Mouse (Mus musculus) cerebellum, adult 18-20 months (tissue): ENCODE results near the gene Foxl2.

ENCODE experiments used
- DNase-seq, 2 experiments: peaks; one replicate each; pipeline ENCODE4 v3.0.0; 2021

The Foxl2 gene

DNA sequence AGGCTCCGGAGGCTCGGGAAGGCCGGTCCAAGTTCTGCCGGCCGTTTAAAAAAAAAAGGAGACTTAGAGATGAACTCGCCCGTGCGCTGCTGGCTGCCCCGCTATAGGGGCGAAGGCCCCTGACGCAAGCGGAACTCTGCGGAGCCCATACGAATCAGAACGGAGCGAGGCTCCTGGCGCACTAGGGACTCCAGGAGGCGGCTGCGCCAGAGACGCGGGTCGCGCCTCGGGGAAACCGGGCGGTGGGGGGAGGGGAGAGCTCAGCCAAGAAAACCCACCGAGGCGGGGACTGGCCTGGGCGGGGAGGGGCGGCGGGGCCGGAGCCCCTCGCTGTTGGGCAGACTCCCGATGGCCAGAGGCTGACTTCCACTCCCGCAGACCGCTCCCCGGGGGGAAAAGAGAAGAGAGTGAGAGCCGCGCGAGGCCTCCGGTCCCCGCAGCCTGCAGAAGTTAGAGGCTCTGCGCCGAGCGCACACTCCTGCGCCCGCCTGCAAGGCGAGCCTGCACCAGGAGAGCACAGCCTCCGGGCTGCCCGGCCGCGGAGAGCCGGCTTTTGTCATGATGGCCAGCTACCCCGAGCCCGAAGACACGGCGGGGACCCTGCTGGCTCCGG lies at the start of gene Foxl2:
Gene Foxl2, plus strand, starts transcription at position 186 of the 613 bp plus-strand sequence.
- no peak for DNase-seq

- DNase-seq, result no peak
These were observed 34.2 kb upstream of the Foxl2 start for GRCm38 (mm10) chr9:98920629-98921523.

DNA sequence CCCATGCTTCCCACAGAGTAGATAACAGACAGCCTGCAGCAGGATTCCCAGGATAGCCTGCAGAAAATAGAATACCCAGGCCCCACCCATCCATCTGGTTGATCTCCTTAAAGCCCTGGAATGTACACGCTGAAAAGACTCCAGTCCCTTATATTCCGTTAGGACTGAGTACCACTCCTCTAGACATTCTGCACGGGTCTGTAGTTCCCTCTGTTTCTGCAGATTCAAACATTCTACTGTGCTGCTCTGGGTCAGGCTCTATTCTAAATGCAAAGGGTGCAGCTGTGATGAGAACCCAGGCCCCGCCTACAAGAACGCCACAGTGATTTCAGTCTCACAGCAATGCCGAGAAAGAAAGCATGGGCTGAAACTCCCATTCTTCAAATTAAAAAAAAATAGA lies 32.0 kb upstream of the Foxl2 start:
- no peak for DNase-seq

- DNase-seq, result no peak
These were observed 30.9 kb upstream of the Foxl2 start for GRCm38 (mm10) chr9:98924183-98924582.

GRCm38 (mm10) chr9:98929496-98929895 lies 25.6 kb upstream of the Foxl2 start:
- no peak for DNase-seq

DNA sequence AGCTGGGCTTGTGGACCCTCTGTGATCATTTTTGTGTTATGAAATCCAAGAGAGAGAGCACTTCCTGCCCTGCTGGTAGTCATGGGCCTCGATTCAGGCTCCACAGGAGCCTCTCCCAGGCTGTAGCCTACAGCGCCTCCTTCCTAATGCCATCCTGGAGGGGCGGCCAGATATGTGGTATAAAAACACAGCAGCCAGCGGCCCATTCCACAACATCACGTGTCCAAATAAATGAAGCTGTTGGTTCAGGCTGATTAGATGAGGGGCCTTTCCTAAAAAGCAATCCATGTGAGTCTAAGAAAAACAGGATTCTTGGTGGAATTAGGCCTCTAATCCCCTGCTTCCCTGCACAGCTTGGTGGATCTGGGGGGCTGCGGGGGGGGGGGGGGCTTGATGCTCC lies 22.2 kb upstream of the Foxl2 start:
- DNase-seq, result no peak

GRCm38 (mm10) chr9:98935190-98935909 lies 19.7 kb upstream of the Foxl2 start:
- no peak for DNase-seq

- DNase-seq, result no peak
These were observed 15.8 kb upstream of the Foxl2 start for GRCm38 (mm10) chr9:98939290-98939689.

GRCm38 (mm10) chr9:98952171-98953050 lies 2.7 kb upstream of the Foxl2 start:
- no peak for DNase-seq

DNA sequence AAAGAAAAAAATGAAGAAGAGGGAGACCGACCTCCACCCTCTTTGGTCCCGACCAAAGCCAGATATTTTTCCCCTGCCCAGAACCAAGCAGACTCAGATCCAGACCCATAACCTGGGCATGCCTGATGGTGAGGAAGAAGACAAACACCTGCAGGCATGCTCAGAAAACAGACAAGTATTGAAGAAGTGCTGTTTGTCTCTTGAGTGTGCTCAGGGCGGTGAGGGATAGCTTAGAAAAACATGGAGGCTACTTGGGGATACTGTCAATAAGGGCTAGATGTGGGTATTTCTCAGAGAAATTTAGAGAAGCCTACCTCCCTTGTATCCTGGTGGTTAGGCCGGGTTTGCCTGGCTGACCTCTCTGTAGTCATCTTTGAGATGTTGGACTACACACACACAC lies 1.8 kb upstream of the Foxl2 start:
- DNase-seq, result no peak

DNA sequence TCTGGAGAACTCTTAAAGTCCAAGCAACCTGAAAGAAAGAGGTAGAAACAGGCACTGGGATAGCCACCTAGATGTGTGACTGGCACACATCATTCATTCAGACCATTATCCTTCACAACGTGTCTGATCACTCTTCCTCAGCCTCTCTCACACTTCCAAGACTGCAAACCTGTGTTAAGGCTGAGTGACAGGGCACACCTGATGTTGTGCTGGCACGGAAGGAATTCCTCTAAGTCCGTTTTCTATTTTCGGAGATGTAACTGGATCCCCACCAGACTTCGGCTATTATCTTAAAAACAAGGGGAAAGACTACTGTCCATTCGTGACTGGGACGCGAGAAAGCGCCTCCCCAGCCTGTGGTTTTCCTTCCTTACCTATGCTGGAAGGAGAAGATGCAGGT lies 1.3 kb upstream of the Foxl2 start:
- DNase-seq, result no peak

GRCm38 (mm10) chr9:98954391-98955102 lies 541 bp upstream of the Foxl2 start:
- no peak for DNase-seq

GRCm38 (mm10) chr9:98955716-98956224 lies 682 bp downstream of the Foxl2 start:
- no peak for DNase-seq

- DNase-seq, result peak in 1 of 2 experiments; percentile 29
These were observed 1.7 kb downstream of the Foxl2 start for GRCm38 (mm10) chr9:98956591-98957381.

GRCm38 (mm10) chr9:98957751-98958351 lies 2.8 kb downstream of the Foxl2 start:
- no peak for DNase-seq

- no peak for DNase-seq
These were observed 3.5 kb downstream of the Foxl2 start for GRCm38 (mm10) chr9:98958628-98959027.

DNA sequence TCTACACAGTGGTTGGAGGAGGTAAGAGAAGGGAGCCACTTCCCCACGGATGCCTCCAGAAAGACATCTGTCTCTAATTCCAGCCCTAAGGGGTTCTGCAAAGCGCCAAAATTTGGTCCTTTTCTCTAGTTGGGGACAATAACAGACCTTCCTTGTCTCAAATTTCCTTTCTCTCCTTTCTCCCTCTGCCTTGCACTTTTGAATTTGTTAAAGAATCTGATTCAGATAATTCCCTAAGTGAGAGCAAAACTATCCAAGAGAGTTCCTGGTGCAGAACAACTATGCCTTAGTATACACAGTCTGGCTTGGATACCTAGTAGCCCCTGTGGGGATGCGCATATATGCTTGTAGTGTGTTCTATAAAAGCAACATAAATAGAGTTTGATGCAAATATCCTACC lies 4.8 kb downstream of the Foxl2 start:
- no peak for DNase-seq

GRCm38 (mm10) chr9:98960348-98960747 lies 5.3 kb downstream of the Foxl2 start:
- no peak for DNase-seq

GRCm38 (mm10) chr9:98961591-98962477 lies 6.7 kb downstream of the Foxl2 start:
- DNase-seq, result no peak
